Mouse (Mus musculus): ENCODE data around the gene Eif2b3.

- TF ChIP-seq CTCF (IDR thresholded peaks at IDR 0.05; ENCODE audit: low read depth, low read length) (no peak), POLR2A (IDR thresholded peaks at IDR 0.05; ENCODE audit: borderline replicate concordance, low read depth, low read length) (no peak)
Measured at GRCm38 (mm10) chr4:117096666-117097065, 77.5 kb downstream of the Eif2b3 start.
